Mouse (Mus musculus) erythroblast, embryonic 14.5 days (primary cell): Measurements from ENCODE around the gene Tinf2.

ENCODE experiments used
- GATA1 ChIP-seq: IDR thresholded peaks from 2 replicates; pipeline ENCODE4 v1.6.1; 2012; ENCODE audit warnings: low read length, inconsistent platforms, mixed read lengths
- TAL1 ChIP-seq: IDR thresholded peaks from 3 replicates; pipeline ENCODE4 v1.6.1; 2012; ENCODE audit warnings: low read length, inconsistent platforms, mixed read lengths

- TF ChIP-seq GATA1 = no peak
- TF ChIP-seq TAL1 = no peak
Measured at GRCm38 (mm10) chr14:55641291-55641690, 40.3 kb downstream of the Tinf2 start.
